Mouse (Mus musculus) urinary bladder, postnatal 4 days (tissue): ENCODE data around the gene Olfr714.
"Not testable (repeated sequence)": the region's sequence is repeated elsewhere in the genome, so short reads cannot be mapped to it uniquely, and the experiment has no call there.

ENCODE experiments used
- DNase-seq, 2 experiments: peaks; one replicate each; pipeline ENCODE4 v3.0.0; 2021 to 2022; ENCODE audit warnings: low spot score in 2 of 2

The Olfr714 gene

GRCm38 (mm10) chr7:107070681-107071080 lies at the start of gene Olfr714:
Gene Olfr714 (plus strand): TSS chr7:107070981.
- no peak for DNase-seq

GRCm38 (mm10) chr7:107030874-107031273 lies 39.9 kb upstream of the Olfr714 start, which contains the start of gene Olfr713:
Gene Olfr713 (plus strand): TSS chr7:107031174.
- DNase-seq: no peak

DNA sequence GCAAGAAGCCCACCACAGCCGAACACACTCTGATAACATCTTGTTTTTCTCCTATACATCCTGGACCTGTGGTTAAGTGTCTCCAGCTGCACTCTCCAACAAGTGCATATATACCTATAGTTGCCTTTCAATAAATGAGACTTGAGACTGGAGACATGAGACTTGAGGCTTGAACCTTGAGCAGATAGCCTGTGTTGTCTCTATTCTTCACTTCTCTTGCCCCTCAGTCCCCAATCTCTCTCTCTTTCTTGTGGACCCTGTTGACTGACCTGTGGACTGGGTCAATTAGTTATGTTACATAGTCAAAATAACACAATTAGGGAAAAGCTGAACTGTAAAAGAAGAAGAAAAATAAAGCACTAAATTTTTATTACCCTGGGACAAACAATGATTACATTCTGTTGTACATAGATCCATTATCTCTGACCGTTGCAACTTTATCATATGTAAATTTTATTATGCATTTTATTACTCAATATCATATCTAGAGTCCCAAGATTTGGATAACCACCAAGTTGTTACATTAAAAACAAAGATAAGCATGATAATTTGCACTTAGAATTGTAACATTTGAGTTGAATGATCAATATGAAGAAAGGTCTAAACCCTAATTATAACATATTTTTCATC lies 30.7 kb upstream of the Olfr714 start:
- DNase-seq: no peak

DNA sequence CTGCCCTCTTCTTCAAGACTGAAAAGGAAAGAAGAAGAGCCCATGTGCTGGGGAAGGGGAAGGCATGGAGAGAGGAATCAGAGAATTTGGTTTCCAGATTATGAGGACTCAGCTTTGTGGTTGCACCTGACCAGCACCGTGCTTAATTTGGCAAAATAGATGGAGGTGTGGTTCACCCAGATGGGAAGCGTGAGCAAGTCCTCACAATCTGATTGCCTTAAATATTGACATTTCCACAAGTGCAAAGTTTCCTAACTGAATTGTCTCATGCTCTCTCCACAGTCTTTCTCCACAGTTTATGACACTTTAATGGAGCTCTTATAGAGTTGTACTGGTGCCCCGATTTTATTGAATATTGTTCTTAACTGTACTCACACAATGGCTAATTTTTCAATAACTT lies 27.6 kb upstream of the Olfr714 start:
- no peak for DNase-seq

GRCm38 (mm10) chr7:107044407-107044806 lies 26.4 kb upstream of the Olfr714 start:
- DNase-seq: no peak

DNA sequence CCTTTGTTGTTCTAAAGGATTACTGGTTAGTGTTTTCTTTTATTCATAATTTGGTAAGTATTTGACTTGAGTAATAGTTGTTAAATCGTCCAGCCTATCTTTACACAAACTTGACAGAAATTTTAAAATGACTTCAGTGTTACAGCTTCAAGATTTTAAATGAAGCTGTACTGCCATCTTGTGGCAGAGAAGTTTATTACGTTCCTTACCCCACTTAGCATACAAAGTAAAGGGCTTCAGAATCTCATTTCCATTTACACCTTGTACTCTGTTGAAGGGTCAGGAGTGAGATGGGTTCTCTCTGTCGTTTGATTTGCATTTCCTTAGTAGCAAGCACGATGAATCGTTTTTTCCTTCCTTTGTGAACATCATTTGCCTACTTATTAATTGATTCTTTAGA lies 24.9 kb upstream of the Olfr714 start:
- no peak for DNase-seq

DNA sequence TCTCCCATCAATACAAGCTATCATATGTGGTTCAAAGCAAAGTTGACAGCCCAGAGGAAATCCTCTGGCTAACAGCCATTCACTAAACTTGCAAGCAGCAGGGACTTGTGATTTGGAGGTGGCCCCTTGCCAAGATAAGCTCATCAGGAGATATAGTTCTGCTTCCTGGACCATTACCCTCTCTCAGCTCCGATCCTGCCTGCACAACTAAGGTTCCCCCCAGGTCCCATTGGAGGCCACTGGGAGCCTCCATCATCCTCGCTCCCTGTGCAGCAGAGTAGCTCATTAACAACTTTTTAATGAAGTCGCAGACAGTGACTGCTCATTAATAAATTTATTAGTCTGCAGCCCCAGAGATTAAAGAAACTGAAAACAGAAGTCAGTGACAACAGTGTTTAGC lies 23.2 kb upstream of the Olfr714 start:
- no peak for DNase-seq

- no peak for DNase-seq
Observed at GRCm38 (mm10) chr7:107092920-107093319, 22.1 kb downstream of the Olfr714 start, which contains the start of gene Olfr17. Gene Olfr17 (plus strand): TSS chr7:107093220.

DNA sequence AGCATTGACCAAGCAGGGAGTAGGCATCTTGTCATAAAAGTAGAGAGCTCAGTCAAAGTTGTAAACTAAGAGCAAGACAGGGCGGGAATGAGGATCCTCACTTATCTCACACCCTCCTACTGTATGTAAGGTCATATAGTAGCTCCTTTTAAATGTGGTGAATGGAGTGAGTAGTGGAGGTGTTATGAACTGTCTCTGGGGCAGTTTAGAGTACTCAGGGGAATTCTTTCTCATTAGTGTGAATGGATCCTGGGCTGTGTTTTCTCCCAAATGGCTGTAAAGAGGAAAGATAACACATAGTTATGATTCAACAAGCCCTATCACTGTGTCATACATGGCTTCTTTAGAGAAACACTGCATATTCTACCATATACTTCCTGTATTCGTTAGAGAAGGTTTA lies 39.5 kb downstream of the Olfr714 start, which contains the start of gene Olfr715b:
Gene Olfr715b (minus strand): TSS at position 101 of the 400 bp plus-strand sequence.
- DNase-seq: not testable (repeated sequence)
